Mouse (Mus musculus) C2C12 (cell line): ENCODE measurements around the gene Soga1.

Source experiments
- CEBPB ChIP-seq: IDR thresholded peaks from one replicate; pipeline ENCODE4 v1.6.1; 2011; ENCODE audit warnings: low read depth, mild to moderate bottlenecking, control low read depth, moderate library complexity
- CTCF ChIP-seq: IDR thresholded peaks from one replicate; pipeline ENCODE4 v1.5.1; 2011; ENCODE audit not compliant: control insufficient read depth, insufficient read depth, insufficient read length
- FOSL1 ChIP-seq: IDR thresholded peaks from one replicate; pipeline ENCODE4 v1.8.0; 2011; ENCODE audit warnings: mild to moderate bottlenecking, low read length; ENCODE audit not compliant: poor library complexity, insufficient read depth, severe bottlenecking
- MAX ChIP-seq: IDR thresholded peaks from one replicate; pipeline ENCODE4 v1.6.1; 2011; ENCODE audit warnings: mild to moderate bottlenecking, control low read depth
- MYOD1 ChIP-seq: IDR thresholded peaks from one replicate; pipeline ENCODE4 v1.6.1; 2011; ENCODE audit warnings: low read depth; ENCODE audit not compliant: control insufficient read depth, insufficient read length
- USF1 ChIP-seq: IDR thresholded peaks from one replicate; pipeline ENCODE4 v1.6.1; 2011; ENCODE audit warnings: low read depth, mild to moderate bottlenecking, control low read depth, moderate library complexity

- no peak for TF ChIP-seq CTCF
- no peak for TF ChIP-seq MAX
- no peak for TF ChIP-seq FOSL1
- TF ChIP-seq MYOD1: no peak
- TF ChIP-seq CEBPB: no peak
- TF ChIP-seq USF1: no peak
These were observed 32.1 kb downstream of the Soga1 start for GRCm38 (mm10) chr2:157046956-157047355.
